Mouse (Mus musculus) small intestine, adult 2 months (tissue): Measurements from ENCODE around the gene Aldh6a1. TPM values are rescaled to one million over a fixed set of nuclear protein-coding genes. Genes with fewer than 3 reads are reported as not detected.

ENCODE experiments used
- H3K27ac ChIP-seq: fragments of 200-500 bp; 2 replicates; pipeline ENCODE4 v1.5.1; 2012; ENCODE audit warnings: low read depth, low read length, control low read depth, inconsistent platforms; ENCODE audit not compliant: insufficient read depth
- H3K27me3 ChIP-seq: fragments of 200-500 bp; 2 replicates; pipeline ENCODE4 v1.6.1; 2012; ENCODE audit warnings: mild to moderate bottlenecking, moderate library complexity, low read length, inconsistent platforms; ENCODE audit not compliant: control insufficient read depth, insufficient read depth
- H3K36me3 ChIP-seq: fragments of 200-500 bp; 2 replicates; pipeline ENCODE4 v1.6.1; 2012; ENCODE audit warnings: mild to moderate bottlenecking, low read length, control low read depth, inconsistent platforms; ENCODE audit not compliant: control insufficient read depth, insufficient read depth
- H3K4me1 ChIP-seq: fragments of 200-500 bp; 2 replicates; pipeline ENCODE4 v1.6.1; 2012; ENCODE audit warnings: low read length, inconsistent platforms, mixed read lengths; ENCODE audit not compliant: control insufficient read depth, insufficient read depth, insufficient read length
- H3K4me3 ChIP-seq: fragments of 200-500 bp; 2 replicates; pipeline ENCODE4 v1.5.1; 2012; ENCODE audit warnings: low read depth, mild to moderate bottlenecking, control low read depth, inconsistent platforms, low read length, moderate library complexity
- CTCF ChIP-seq: fragments of 200-500 bp; IDR thresholded peaks from 2 replicates; pipeline ENCODE4 v1.5.1; 2012; ENCODE audit warnings: low read depth, mild to moderate bottlenecking, control low read depth, inconsistent platforms, low read length, moderate library complexity, mixed read lengths; ENCODE audit not compliant: insufficient replicate concordance, insufficient read length; ENCODE audit errors: extremely low read depth
- POLR2A ChIP-seq: fragments of 200-500 bp; IDR thresholded peaks from 2 replicates; pipeline ENCODE4 v1.6.1; 2012; ENCODE audit warnings: low read depth, mild to moderate bottlenecking, control low read depth, inconsistent platforms, low read length, moderate library complexity
- WGBS: fragments of 180-500 bp; shearing (Covaris S2); methylation state at CpG from one replicate; pipeline ENCODE4 v1.1.7; 2018; 5-methylcytosine and 5-hydroxymethylcytosine counted together
- polyA plus RNA-seq: library from polyadenylated mRNA; depleted of rRNA; stranded (reverse); fragments of >200 nt; gene quantifications from 2 replicates; pipeline ENCODE4 v1.2.3, GENCODE M21; 2012; rRNA removed

The Aldh6a1 gene
- polyA plus RNA-seq, 1 experiment, result 1.5 TPM

GRCm38 (mm10) chr12:84388774-84389400 lies 61.9 kb downstream of the Aldh6a1 start:
- H3K4me1 ChIP-seq, result peaks cover 3% of the 10 kb centered on the region; the same call in 1 of the 2 replicates
- H3K27me3 ChIP-seq, result no peaks in the 10 kb centered on the region
- no peak overlapping the region for H3K27ac ChIP-seq
- WGBS, result 75% methylated on average over 14 of the region's 14 CpGs
- no peak for TF ChIP-seq POLR2A
- no peak for TF ChIP-seq CTCF
- H3K36me3 ChIP-seq, result peaks cover 52% of the 10 kb centered on the region
- H3K4me3 ChIP-seq, result no peak overlapping the region

GRCm38 (mm10) chr12:84388097-84388496 lies 62.7 kb downstream of the Aldh6a1 start:
- Histone ChIP-seq H3K27ac (no peak overlapping the region), H3K4me1 (peaks cover 3% of the 10 kb centered on the region; the same call in 1 of the 2 replicates), H3K4me3 (no peak overlapping the region), H3K27me3 (no peaks in the 10 kb centered on the region), H3K36me3 (peaks cover 48% of the 10 kb centered on the region)
- TF ChIP-seq CTCF, result no peak
- TF ChIP-seq POLR2A, result no peak
- WGBS, result 93% methylated on average over 8 of the region's 8 CpGs

- Histone ChIP-seq H3K4me3 (no peak overlapping the region), H3K4me1 (peaks cover 3% of the 10 kb centered on the region; the same call in 1 of the 2 replicates), H3K36me3 (peaks cover 54% of the 10 kb centered on the region), H3K27ac (peak overlapping the region; percentile 63), H3K27me3 (no peaks in the 10 kb centered on the region)
- 81% methylated on average over 4 of the region's 4 CpGs for WGBS
- TF ChIP-seq POLR2A, result no peak
- no peak for TF ChIP-seq CTCF
Observed at GRCm38 (mm10) chr12:84385408-84385807, 65.4 kb downstream of the Aldh6a1 start.

GRCm38 (mm10) chr12:84384644-84385081 lies 66.1 kb downstream of the Aldh6a1 start:
- Histone ChIP-seq H3K27me3 (no peaks in the 10 kb centered on the region), H3K27ac (peak overlapping the region; percentile 80), H3K4me3 (no peak overlapping the region), H3K36me3 (peaks cover 55% of the 10 kb centered on the region), H3K4me1 (peaks cover 3% of the 10 kb centered on the region; the same call in 1 of the 2 replicates)
- WGBS, result 18% methylated on average over 5 of the region's 5 CpGs
- TF ChIP-seq POLR2A, result no peak
- no peak for TF ChIP-seq CTCF

GRCm38 (mm10) chr12:84382369-84382768 lies 68.4 kb downstream of the Aldh6a1 start:
- 96% methylated on average over 4 of the region's 4 CpGs for WGBS
- Histone ChIP-seq H3K27ac (no peak overlapping the region), H3K36me3 (peaks cover 63% of the 10 kb centered on the region), H3K4me3 (no peak overlapping the region), H3K27me3 (no peaks in the 10 kb centered on the region), H3K4me1 (peaks cover 3% of the 10 kb centered on the region; the same call in 1 of the 2 replicates)
- TF ChIP-seq CTCF (no peak), POLR2A (no peak)

Other genes starting within 250 kb of the Aldh6a1 start
- gene Elmsan1, start 232.1 kb downstream of the Aldh6a1 start, polyA plus RNA-seq, result 8.9 and 25.9 TPM in 2 replicates
- gene Ptgr2, start 165.8 kb downstream of the Aldh6a1 start, polyA plus RNA-seq, result 2.4 and 6.7 TPM in 2 replicates
- 17.4 and 20.5 TPM in 2 replicates for gene Zfp410, start 134.2 kb downstream of the Aldh6a1 start, polyA plus RNA-seq
- gene Coq6, start 89.3 kb downstream of the Aldh6a1 start, polyA plus RNA-seq, result 26.3 and 29.9 TPM in 2 replicates
- 0.14 and 0.34 TPM in 2 replicates for gene Fam161b, start 89.2 kb downstream of the Aldh6a1 start, polyA plus RNA-seq
- 10.9 and 15.5 TPM in 2 replicates for gene Entpd5, start 42.0 kb downstream of the Aldh6a1 start, polyA plus RNA-seq
- not detected in 2 replicates for gene Bbof1, start 41.9 kb downstream of the Aldh6a1 start, polyA plus RNA-seq
- 0.81 and 1.3 TPM in 2 replicates for gene Rnf113a2, start 33.8 kb downstream of the Aldh6a1 start, polyA plus RNA-seq
- 0.95 and 3.2 TPM in 2 replicates for gene Lin52, start 418 bp upstream of the Aldh6a1 start, polyA plus RNA-seq
- gene Vsx2, start 118.8 kb upstream of the Aldh6a1 start, polyA plus RNA-seq, result not detected in 2 replicates
- gene Abcd4, start 166.4 kb upstream of the Aldh6a1 start, polyA plus RNA-seq, result 9.5 and 30.6 TPM in 2 replicates
- gene Vrtn, start 190.0 kb upstream of the Aldh6a1 start, polyA plus RNA-seq, result not detected in 2 replicates
- gene Syndig1l, start 247.8 kb upstream of the Aldh6a1 start, polyA plus RNA-seq, result not detected in 2 replicates